Mouse (Mus musculus) monocyte, adult 5-6 weeks (primary cell): ENCODE data around the gene Dync1li1. TPM values are rescaled to one million over a fixed set of nuclear protein-coding genes. Genes with fewer than 3 reads are reported as not detected.
A peak's percentile ranks its signal among the peaks of the same experiment; 100 is the strongest.
"Not testable (repeated sequence)": the region's sequence is repeated elsewhere in the genome, so short reads cannot be mapped to it uniquely, and the experiment has no call there.

Experiments used
- ATAC-seq: fragments of 153-309, 156-312 bp; replicated peaks from 2 replicates; pipeline ENCODE4 v1.8.0; 2017; ENCODE audit warnings: mild to moderate bottlenecking; ENCODE audit not compliant: low TSS enrichment, insufficient number of reproducible peaks, severe bottlenecking, poor library complexity, low FRiP score
- total RNA-seq: library from RNA; stranded (forward); fragments of 200-1000, 200-491, 200-594 nt; gene quantifications from 3 replicates; pipeline ENCODE4 v1.2.3, GENCODE M21; 2017

The Dync1li1 gene
- total RNA-seq, 1 experiment from 2014 or later: 93.5 TPM

GRCm38 (mm10) chr9:114671946-114672345 is 16.6 kb upstream of the Dync1li1 start:
- no peak for ATAC-seq

GRCm38 (mm10) chr9:114672703-114673561 is 15.7 kb upstream of the Dync1li1 start:
- ATAC-seq: no peak; the same call in 1 of the 2 replicates

GRCm38 (mm10) chr9:114673626-114674025 is 15.0 kb upstream of the Dync1li1 start:
- no peak for ATAC-seq

- ATAC-seq: no peak
These were observed 10.0 kb upstream of the Dync1li1 start for GRCm38 (mm10) chr9:114678576-114678975.

- no peak for ATAC-seq
These were observed 8.6 kb upstream of the Dync1li1 start for GRCm38 (mm10) chr9:114679944-114680343.

- no peak for ATAC-seq
These were observed 8.1 kb upstream of the Dync1li1 start for GRCm38 (mm10) chr9:114680531-114680930.

GRCm38 (mm10) chr9:114682193-114682592 is 6.4 kb upstream of the Dync1li1 start:
- ATAC-seq: no peak

- ATAC-seq: no peak
These were observed 2.3 kb upstream of the Dync1li1 start for GRCm38 (mm10) chr9:114686245-114686644.

- ATAC-seq: no peak
These were observed 951 bp upstream of the Dync1li1 start for GRCm38 (mm10) chr9:114687639-114688038.

- 0 out of 2 replicates have a peak, but pooled peaks have one; percentile 9 for ATAC-seq
These were observed 390 bp downstream of the Dync1li1 start for GRCm38 (mm10) chr9:114688953-114689407.

- ATAC-seq: no peak
These were observed 1.6 kb downstream of the Dync1li1 start for GRCm38 (mm10) chr9:114690119-114690601.

- ATAC-seq: no peak
These were observed 2.5 kb downstream of the Dync1li1 start for GRCm38 (mm10) chr9:114691112-114691511.

- not testable (repeated sequence) for ATAC-seq
These were observed 7.1 kb downstream of the Dync1li1 start for GRCm38 (mm10) chr9:114695662-114696061.

GRCm38 (mm10) chr9:114697072-114697471 is 8.5 kb downstream of the Dync1li1 start:
- no peak for ATAC-seq

GRCm38 (mm10) chr9:114697926-114698325 is 9.3 kb downstream of the Dync1li1 start:
- no peak for ATAC-seq

- ATAC-seq: no peak
These were observed 10.7 kb downstream of the Dync1li1 start for GRCm38 (mm10) chr9:114699262-114699661.

- no peak for ATAC-seq
These were observed 11.5 kb downstream of the Dync1li1 start for GRCm38 (mm10) chr9:114699882-114700665.

- ATAC-seq: no peak
These were observed 12.4 kb downstream of the Dync1li1 start for GRCm38 (mm10) chr9:114701031-114701430.

- no peak for ATAC-seq
These were observed 13.3 kb downstream of the Dync1li1 start for GRCm38 (mm10) chr9:114701921-114702320.
